Mouse (Mus musculus): ENCODE results near the gene Lrp8. TPM values are rescaled to one million over a fixed set of nuclear protein-coding genes. Genes with fewer than 3 reads are reported as not detected.

Lrp8 gene
- polyA plus RNA-seq, 1 experiment from 2014 or later: 53.9 TPM

Other genes with a start within 250 kb of the Lrp8 start
- 19.1 and 23.3 TPM in 2 replicates for gene Dmrtb1, start 118.0 kb upstream of the Lrp8 start, polyA plus RNA-seq (2016; fragmentation: Nextera tagmentation; extraction: Ambion mirVana)
- gene Magoh, start 77.5 kb downstream of the Lrp8 start, polyA plus RNA-seq (2016; fragmentation: Nextera tagmentation; extraction: Ambion mirVana): 169 and 182 TPM in 2 replicates
- 105 and 117 TPM in 2 replicates for gene 0610037L13Rik, start 87.6 kb downstream of the Lrp8 start, polyA plus RNA-seq (2016; fragmentation: Nextera tagmentation; extraction: Ambion mirVana)
- gene Cpt2, start 121.3 kb downstream of the Lrp8 start, polyA plus RNA-seq (2016; fragmentation: Nextera tagmentation; extraction: Ambion mirVana): 26.5 and 30.0 TPM in 2 replicates
- not detected in 2 replicates for gene Slc1a7, start 166.1 kb downstream of the Lrp8 start, polyA plus RNA-seq (2016; fragmentation: Nextera tagmentation; extraction: Ambion mirVana)

All from neural tube, embryonic 12.5 days (tissue).